Mouse (Mus musculus): ENCODE results near the gene Tacc3. TPM values are rescaled to one million over a fixed set of nuclear protein-coding genes. Genes with fewer than 3 reads are reported as not detected.

Gene Tacc3
- polyA plus RNA-seq, 1 experiment = 185 TPM

- Histone ChIP-seq H3K4me3 (ENCODE audit: low read depth, low read length) (peak overlapping the region; percentile 97), H3K36me3 (ENCODE audit: control insufficient read depth, insufficient read depth, low read length, poor library complexity, severe bottlenecking) (peaks cover 8% of the 10 kb centered on the region), H3K27ac (ENCODE audit: insufficient read depth, low read length) (no peak overlapping the region), H3K9ac (ENCODE audit: low read depth, poor library complexity, severe bottlenecking) (peak overlapping the region; percentile 87), H3K27me3 (ENCODE audit: control insufficient read depth, insufficient read depth, low read length, poor library complexity, severe bottlenecking) (no peaks in the 10 kb centered on the region), H3K4me1 (ENCODE audit: control insufficient read depth, insufficient read depth, low read length) (no peaks in the 10 kb centered on the region), H3K9me3 (replicated peaks; ENCODE audit: control insufficient read depth, insufficient read depth, low read length, poor library complexity, severe bottlenecking) (no peaks in the 10 kb centered on the region)
- no peak for TF ChIP-seq POLR2A (IDR thresholded peaks at IDR 0.05; ENCODE audit: insufficient read depth, low read length)
- no peak for TF ChIP-seq CTCF (IDR thresholded peaks at IDR 0.05; ENCODE audit: low read depth, low read length)
- no peak for TF ChIP-seq EP300 (IDR thresholded peaks at IDR 0.05; ENCODE audit: insufficient read depth, low read depth, low read length)
Measured at GRCm38 (mm10) chr5:33657251-33657786, 609 bp upstream of the Tacc3 start.

- peak overlapping the region; percentile 88 for H3K4me3 ChIP-seq (ENCODE audit: low read depth, low read length)
- no peaks in the 10 kb centered on the region for H3K4me1 ChIP-seq (ENCODE audit: control insufficient read depth, insufficient read depth, low read length)
- H3K27me3 ChIP-seq (ENCODE audit: control insufficient read depth, insufficient read depth, low read length, poor library complexity, severe bottlenecking) = no peaks in the 10 kb centered on the region
- peaks cover 16% of the 10 kb centered on the region for H3K36me3 ChIP-seq (ENCODE audit: control insufficient read depth, insufficient read depth, low read length, poor library complexity, severe bottlenecking)
- peak overlapping the region; percentile 87 for H3K9ac ChIP-seq (ENCODE audit: low read depth, poor library complexity, severe bottlenecking)
- no peaks in the 10 kb centered on the region for H3K9me3 ChIP-seq (replicated peaks; ENCODE audit: control insufficient read depth, insufficient read depth, low read length, poor library complexity, severe bottlenecking)
- peak overlapping the region; percentile 59 for H3K27ac ChIP-seq (ENCODE audit: insufficient read depth, low read length)
- TF ChIP-seq CTCF (IDR thresholded peaks at IDR 0.05; ENCODE audit: low read depth, low read length) (no peak), EP300 (IDR thresholded peaks at IDR 0.05; ENCODE audit: insufficient read depth, low read depth, low read length) (no peak), POLR2A (IDR thresholded peaks at IDR 0.05; ENCODE audit: insufficient read depth, low read length) (no peak)
Measured at GRCm38 (mm10) chr5:33658664-33659050, 729 bp downstream of the Tacc3 start.

- Histone ChIP-seq H3K27me3 (ENCODE audit: control insufficient read depth, insufficient read depth, low read length, poor library complexity, severe bottlenecking) (no peaks in the 10 kb centered on the region), H3K27ac (ENCODE audit: insufficient read depth, low read length) (no peak overlapping the region), H3K9me3 (replicated peaks; ENCODE audit: control insufficient read depth, insufficient read depth, low read length, poor library complexity, severe bottlenecking) (no peaks in the 10 kb centered on the region), H3K4me1 (ENCODE audit: control insufficient read depth, insufficient read depth, low read length) (no peaks in the 10 kb centered on the region), H3K9ac (ENCODE audit: low read depth, poor library complexity, severe bottlenecking) (no peak overlapping the region), H3K36me3 (ENCODE audit: control insufficient read depth, insufficient read depth, low read length, poor library complexity, severe bottlenecking) (peaks cover 71% of the 10 kb centered on the region), H3K4me3 (ENCODE audit: low read depth, low read length) (no peak overlapping the region)
- no peak for TF ChIP-seq CTCF (IDR thresholded peaks at IDR 0.05; ENCODE audit: low read depth, low read length)
- no peak for TF ChIP-seq POLR2A (IDR thresholded peaks at IDR 0.05; ENCODE audit: insufficient read depth, low read length)
- no peak for TF ChIP-seq EP300 (IDR thresholded peaks at IDR 0.05; ENCODE audit: insufficient read depth, low read depth, low read length)
Measured at GRCm38 (mm10) chr5:33668223-33668622, 10.3 kb downstream of the Tacc3 start.

- H3K36me3 ChIP-seq (ENCODE audit: control insufficient read depth, insufficient read depth, low read length, poor library complexity, severe bottlenecking) = peaks cover 52% of the 10 kb centered on the region
- H3K27me3 ChIP-seq (ENCODE audit: control insufficient read depth, insufficient read depth, low read length, poor library complexity, severe bottlenecking) = no peaks in the 10 kb centered on the region
Measured at GRCm38 (mm10) chr5:33671659-33672058, 13.7 kb downstream of the Tacc3 start.

GRCm38 (mm10) chr5:33674439-33674838, 16.5 kb downstream of the Tacc3 start:
- H3K9me3 ChIP-seq (replicated peaks; ENCODE audit: control insufficient read depth, insufficient read depth, low read length, poor library complexity, severe bottlenecking) = no peaks in the 10 kb centered on the region
- no peaks in the 10 kb centered on the region for H3K4me1 ChIP-seq (ENCODE audit: control insufficient read depth, insufficient read depth, low read length)
- H3K36me3 ChIP-seq (ENCODE audit: control insufficient read depth, insufficient read depth, low read length, poor library complexity, severe bottlenecking) = peaks cover 25% of the 10 kb centered on the region
- no peaks in the 10 kb centered on the region for H3K27me3 ChIP-seq (ENCODE audit: control insufficient read depth, insufficient read depth, low read length, poor library complexity, severe bottlenecking)
- no peak overlapping the region for H3K9ac ChIP-seq (ENCODE audit: low read depth, poor library complexity, severe bottlenecking)
- TF ChIP-seq EP300 (IDR thresholded peaks at IDR 0.05; ENCODE audit: insufficient read depth, low read depth, low read length) (no peak), CTCF (IDR thresholded peaks at IDR 0.05; ENCODE audit: low read depth, low read length) (no peak), POLR2A (IDR thresholded peaks at IDR 0.05; ENCODE audit: insufficient read depth, low read length) (no peak)
- H3K27ac ChIP-seq (ENCODE audit: insufficient read depth, low read length) = no peak overlapping the region
- no peak overlapping the region for H3K4me3 ChIP-seq (ENCODE audit: low read depth, low read length)

More at GRCm38 (mm10) chr5:33671659-33672058, 13.7 kb downstream of the Tacc3 start:
- Histone ChIP-seq H3K4me3 (ENCODE audit: low read depth, low read length) (no peak overlapping the region), H3K4me1 (ENCODE audit: control insufficient read depth, insufficient read depth, low read length) (no peaks in the 10 kb centered on the region), H3K9me3 (replicated peaks; ENCODE audit: control insufficient read depth, insufficient read depth, low read length, poor library complexity, severe bottlenecking) (no peaks in the 10 kb centered on the region), H3K9ac (ENCODE audit: low read depth, poor library complexity, severe bottlenecking) (no peak overlapping the region), H3K27ac (ENCODE audit: insufficient read depth, low read length) (no peak overlapping the region)
- TF ChIP-seq POLR2A (IDR thresholded peaks at IDR 0.05; ENCODE audit: insufficient read depth, low read length) (no peak), CTCF (IDR thresholded peaks at IDR 0.05; ENCODE audit: low read depth, low read length) (no peak), EP300 (IDR thresholded peaks at IDR 0.05; ENCODE audit: insufficient read depth, low read depth, low read length) (no peak)

GRCm38 (mm10) chr5:33675964-33676363, 18.0 kb downstream of the Tacc3 start:
- Histone ChIP-seq H3K9me3 (replicated peaks; ENCODE audit: control insufficient read depth, insufficient read depth, low read length, poor library complexity, severe bottlenecking) (no peaks in the 10 kb centered on the region), H3K9ac (ENCODE audit: low read depth, poor library complexity, severe bottlenecking) (no peak overlapping the region), H3K27me3 (ENCODE audit: control insufficient read depth, insufficient read depth, low read length, poor library complexity, severe bottlenecking) (no peaks in the 10 kb centered on the region), H3K4me1 (ENCODE audit: control insufficient read depth, insufficient read depth, low read length) (no peaks in the 10 kb centered on the region), H3K4me3 (ENCODE audit: low read depth, low read length) (no peak overlapping the region), H3K36me3 (ENCODE audit: control insufficient read depth, insufficient read depth, low read length, poor library complexity, severe bottlenecking) (peaks cover 11% of the 10 kb centered on the region), H3K27ac (ENCODE audit: insufficient read depth, low read length) (no peak overlapping the region)
- TF ChIP-seq EP300 (IDR thresholded peaks at IDR 0.05; ENCODE audit: insufficient read depth, low read depth, low read length) (no peak), CTCF (IDR thresholded peaks at IDR 0.05; ENCODE audit: low read depth, low read length) (peak; percentile 84)

All from ES-Bruce4 (cell line).